Mouse (Mus musculus): ENCODE results near the gene Gm4201.
"Not testable (repeated sequence)": the region's sequence is repeated elsewhere in the genome, so short reads cannot be mapped to it uniquely, and the experiment has no call there.

Gene Gm4201

GRCm38 (mm10) chr7:22565243-22565642 is at the start of gene Gm4201:
Gene Gm4201, minus strand, starts transcription at chr7:22565343.
- not testable (repeated sequence) for DNase-seq

GRCm38 (mm10) chr7:22588027-22588426 is 22.9 kb upstream of the Gm4201 start, which contains the start of gene Gm4565:
Gene Gm4565, minus strand, starts transcription at chr7:22588127.
- not testable (repeated sequence) for DNase-seq

- DNase-seq, result not testable (repeated sequence)
These were observed 30.4 kb downstream of the Gm4201 start, which contains the start of gene Gm8677 for GRCm38 (mm10) chr7:22534787-22535186. Gene Gm8677, minus strand, starts transcription at chr7:22534887.

GRCm38 (mm10) chr7:22522667-22523066 is 42.5 kb downstream of the Gm4201 start, which contains the start of gene Vmn1r152:
Gene Vmn1r152, plus strand, starts transcription at chr7:22522967.
- DNase-seq, result not testable (repeated sequence)

Measured in cerebellum, adult 11-12 months (tissue).